Mouse (Mus musculus) myocyte (in vitro differentiated cells): Measurements from ENCODE around the gene Ccdc102a.

ENCODE experiments used
- MAX ChIP-seq: IDR thresholded peaks from one replicate; pipeline ENCODE4 v1.6.1; 2011; ENCODE audit warnings: low read depth, mild to moderate bottlenecking, control low read depth
- POLR2A ChIP-seq: IDR thresholded peaks from one replicate; pipeline ENCODE4 v1.6.1; 2011; ENCODE audit warnings: low read depth, mild to moderate bottlenecking, control low read depth, moderate library complexity; ENCODE audit not compliant: insufficient read length
- SRF ChIP-seq: IDR thresholded peaks from one replicate; pipeline ENCODE4 v1.6.1; 2011; ENCODE audit warnings: low read depth; ENCODE audit not compliant: control insufficient read depth, insufficient read length
- USF1 ChIP-seq: IDR thresholded peaks from one replicate; pipeline ENCODE4 v1.6.1; 2011; ENCODE audit warnings: low read depth, mild to moderate bottlenecking, control low read depth, moderate library complexity

DNA sequence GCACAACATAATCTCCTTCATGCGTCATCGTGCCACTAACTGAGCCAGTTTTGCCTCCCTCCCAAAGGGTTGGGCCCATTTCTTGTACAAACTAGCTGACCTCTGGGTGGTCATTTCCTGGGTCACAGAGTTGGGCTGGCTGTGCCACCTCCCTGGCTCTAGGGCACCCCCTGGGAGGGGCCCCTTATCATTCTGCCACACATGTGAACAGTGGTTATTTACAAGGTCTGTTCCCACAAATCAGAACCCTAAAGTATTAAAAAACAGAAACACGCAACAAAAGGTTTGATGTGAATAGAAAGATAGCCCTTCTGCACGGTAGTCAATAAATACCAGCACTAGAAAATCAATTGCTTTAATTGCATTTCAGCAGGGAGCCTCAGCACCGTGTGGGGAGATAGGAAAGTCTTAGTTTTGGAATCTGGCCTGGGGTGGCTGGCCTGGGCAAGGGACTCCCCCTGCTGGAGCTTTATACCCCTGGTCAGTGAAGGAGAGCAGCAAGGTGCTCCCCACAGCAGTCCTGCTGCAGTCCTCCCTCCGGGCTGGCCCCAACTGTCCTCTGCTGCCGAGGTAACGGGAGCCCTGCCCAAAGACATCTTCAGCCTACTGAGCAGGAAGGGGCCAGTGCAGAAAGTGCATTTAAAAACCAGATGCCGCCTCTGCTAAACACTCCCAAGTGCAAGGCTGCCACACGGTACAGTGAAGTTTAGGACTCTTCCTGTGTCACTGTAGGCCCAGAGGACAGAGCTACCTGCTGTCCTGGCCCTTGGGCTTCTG lies 53.8 kb downstream of the Ccdc102a start:
- TF ChIP-seq MAX = no peak
- TF ChIP-seq POLR2A = no peak
- TF ChIP-seq USF1 = no peak
- no peak for TF ChIP-seq SRF
